Mouse (Mus musculus) G1E (cell line): ENCODE measurements around the gene Pisd. TPM values are rescaled to one million over a fixed set of nuclear protein-coding genes. Genes with fewer than 3 reads are reported as not detected.
"Not testable (repeated sequence)": the region's sequence is repeated elsewhere in the genome, so short reads cannot be mapped to it uniquely, and the experiment has no call there.

Experiments
- ATAC-seq: 2 replicates; pipeline ENCODE4 v1.8.0; 2016; ENCODE audit warnings: mild to moderate bottlenecking; ENCODE audit not compliant: insufficient number of reproducible peaks, poor library complexity, low FRiP score, severe bottlenecking; ENCODE audit errors: extremely low read depth
- DNase-seq: peaks from one replicate; pipeline ENCODE4 v3.0.0; 2012; ENCODE audit warnings: low spot score
- H3K27me3 ChIP-seq: 2 replicates; pipeline ENCODE4 v1.6.1; 2012; ENCODE audit warnings: mild to moderate bottlenecking, low read length, inconsistent platforms; ENCODE audit not compliant: insufficient read depth
- H3K36me3 ChIP-seq: replicated peaks from 2 replicates; pipeline ENCODE3; 2012; ENCODE audit warnings: mild to moderate bottlenecking, inconsistent platforms
- H3K4me1 ChIP-seq: 2 replicates; pipeline ENCODE4 v1.6.1; 2012; ENCODE audit warnings: low read depth, low read length, inconsistent platforms, mixed read lengths; ENCODE audit not compliant: insufficient read depth
- H3K4me3 ChIP-seq: 2 replicates; pipeline ENCODE4 v1.5.1; 2012; ENCODE audit warnings: low read depth, mild to moderate bottlenecking, inconsistent platforms, low read length, moderate library complexity, mixed read lengths
- H3K9me3 ChIP-seq: replicated peaks from 2 replicates; pipeline ENCODE4 v1.6.1; 2012; ENCODE audit warnings: inconsistent platforms
- CTCF ChIP-seq: IDR thresholded peaks from 2 replicates; pipeline ENCODE4 v1.5.1; 2012; ENCODE audit warnings: low read depth, low read length, inconsistent platforms, mixed read lengths
- GATA1 ChIP-seq: IDR thresholded peaks from 2 replicates; pipeline ENCODE4 v1.6.1; 2012; ENCODE audit warnings: borderline replicate concordance, low read length, inconsistent platforms, mixed read lengths
- GATA2 ChIP-seq: IDR thresholded peaks from 2 replicates; pipeline ENCODE4 v1.6.1; 2012; ENCODE audit warnings: low read depth, low read length, inconsistent platforms, borderline replicate concordance
- POLR2AphosphoS5 ChIP-seq: IDR thresholded peaks from 2 replicates; pipeline ENCODE4 v1.6.1; 2012; ENCODE audit warnings: low read depth, low read length, inconsistent platforms; ENCODE audit not compliant: insufficient replicate concordance
- TAL1 ChIP-seq: conservative IDR thresholded peaks from 2 replicates; pipeline ENCODE4 v1.6.1; 2012; ENCODE audit warnings: low read depth, low read length, inconsistent platforms, mixed read lengths
- polyA plus RNA-seq: library from polyadenylated mRNA; stranded (reverse); fragments of >175 nt; gene quantifications from 2 replicates; pipeline ENCODE4 v1.2.3, GENCODE M21; 2012
- total RNA-seq, 2 experiments: library from RNA; stranded (forward) in 1 of 2; stranded (reverse) in 1 of 2; fragments of 200-1000 nt in 1 of 2; fragments of >200 nt in 1 of 2; fragmentation: Nextera tagmentation in 1 of 2; gene quantifications; 2 replicates each; pipeline ENCODE4 v1.2.3; 2014 to 2017

Gene Pisd
- total and polyA plus RNA-seq, 3 experiments = 19.1 to 24.2 (median 20.9) TPM

DNA sequence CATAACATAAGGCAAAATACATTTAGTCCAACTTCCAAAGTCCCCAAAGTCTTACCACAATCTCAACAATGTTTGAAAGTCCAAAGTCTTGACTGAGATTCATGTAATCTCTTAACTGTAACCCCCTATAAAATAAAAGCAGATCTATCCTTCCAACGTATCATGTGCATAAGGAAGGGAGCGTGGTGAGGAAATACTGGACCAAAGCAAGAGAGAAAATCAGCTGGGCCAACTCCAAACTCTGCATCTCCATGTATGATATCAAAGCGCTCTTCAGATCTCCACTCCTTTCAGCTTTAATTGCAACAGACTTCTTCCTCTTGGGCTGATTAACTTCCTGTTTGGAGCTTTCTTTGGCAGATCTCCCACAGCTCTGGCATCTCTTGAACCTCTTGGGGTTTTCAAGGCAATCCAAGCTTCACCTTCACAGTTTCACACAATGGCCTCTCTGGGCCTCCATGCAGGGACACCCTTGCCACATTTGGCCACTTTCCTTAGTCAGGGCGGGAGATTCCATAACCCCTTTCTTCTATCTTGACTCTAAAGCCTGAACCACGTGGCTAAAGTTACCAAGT lies 23.8 kb downstream of the Pisd start:
- peaks cover 70% of the 10 kb centered on the region for H3K36me3 ChIP-seq
- no peak for DNase-seq
- no peaks in the 10 kb centered on the region for H3K4me1 ChIP-seq
- no peaks in the 10 kb centered on the region for H3K27me3 ChIP-seq
- no peak overlapping the region for H3K4me3 ChIP-seq
- no peak for TF ChIP-seq CTCF
- TF ChIP-seq GATA2 = no peak
- H3K9me3 ChIP-seq = no peaks in the 10 kb centered on the region
- ATAC-seq = no peak

- Histone ChIP-seq H3K36me3 (peaks cover 73% of the 10 kb centered on the region), H3K4me3 (no peak overlapping the region), H3K9me3 (no peaks in the 10 kb centered on the region), H3K27me3 (no peaks in the 10 kb centered on the region), H3K4me1 (no peaks in the 10 kb centered on the region)
- TF ChIP-seq CTCF (no peak), POLR2AphosphoS5 (no peak), GATA1 (no peak), TAL1 (no peak)
- ATAC-seq (no peak), DNase-seq (no peak)
Measured at GRCm38 (mm10) chr5:32760787-32761186, 24.7 kb downstream of the Pisd start.

GRCm38 (mm10) chr5:32760352-32760751 lies 25.1 kb downstream of the Pisd start:
- H3K4me1 ChIP-seq, H3K4me3 ChIP-seq, H3K27me3 ChIP-seq, DNase-seq, H3K9me3 ChIP-seq, ATAC-seq: not testable (repeated sequence)
- peaks cover 72% of the 10 kb centered on the region for H3K36me3 ChIP-seq

GRCm38 (mm10) chr5:32759662-32760061 lies 25.8 kb downstream of the Pisd start:
- Histone ChIP-seq H3K9me3 (no peaks in the 10 kb centered on the region), H3K27me3 (no peaks in the 10 kb centered on the region), H3K36me3 (peaks cover 69% of the 10 kb centered on the region), H3K4me1 (no peaks in the 10 kb centered on the region), H3K4me3 (no peak overlapping the region)
- DNase-seq = no peak
- ATAC-seq = no peak
- TF ChIP-seq TAL1 (no peak), POLR2AphosphoS5 (no peak), GATA2 (no peak), GATA1 (no peak), CTCF (no peak)

DNA sequence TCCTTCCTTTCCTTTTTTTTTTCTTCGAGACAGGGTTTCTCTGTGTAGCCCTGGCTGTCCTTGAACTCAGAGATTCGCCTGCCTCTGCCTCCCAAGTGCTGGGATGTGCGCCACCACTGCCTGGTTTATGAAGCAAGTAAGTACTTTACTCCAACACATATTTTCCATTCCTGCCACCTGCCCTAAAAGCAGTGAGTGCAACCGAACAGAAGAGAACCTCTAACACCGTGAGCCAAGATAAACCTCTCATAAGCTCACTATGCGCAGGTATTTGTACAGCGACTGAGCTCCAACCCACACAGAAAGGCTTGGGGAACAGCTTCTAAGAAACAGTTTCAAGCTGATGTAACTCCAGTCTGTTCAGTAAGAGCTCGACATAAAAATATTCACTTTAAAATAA lies 29.3 kb downstream of the Pisd start:
- H3K4me1 ChIP-seq = no peaks in the 10 kb centered on the region
- TF ChIP-seq TAL1 = no peak
- no peak for TF ChIP-seq GATA2
- TF ChIP-seq GATA1 = no peak
- no peak for TF ChIP-seq CTCF
- no peak for TF ChIP-seq POLR2AphosphoS5
- peaks cover 52% of the 10 kb centered on the region for H3K36me3 ChIP-seq
- no peak overlapping the region for H3K4me3 ChIP-seq
- DNase-seq = no peak
- H3K9me3 ChIP-seq = no peaks in the 10 kb centered on the region
- no peaks in the 10 kb centered on the region for H3K27me3 ChIP-seq
- ATAC-seq = no peak

GRCm38 (mm10) chr5:32751736-32752135 lies 33.7 kb downstream of the Pisd start:
- H3K27me3 ChIP-seq = no peaks in the 10 kb centered on the region
- H3K4me1 ChIP-seq = peaks cover 20% of the 10 kb centered on the region
- no peak for ATAC-seq
- peaks cover 42% of the 10 kb centered on the region for H3K36me3 ChIP-seq
- no peak overlapping the region for H3K4me3 ChIP-seq
- DNase-seq = no peak
- H3K9me3 ChIP-seq = no peaks in the 10 kb centered on the region
- TF ChIP-seq GATA1 (no peak), POLR2AphosphoS5 (no peak), CTCF (no peak), GATA2 (no peak), TAL1 (no peak)

- Histone ChIP-seq H3K4me3 (no peak overlapping the region), H3K36me3 (peaks cover 40% of the 10 kb centered on the region), H3K9me3 (no peaks in the 10 kb centered on the region), H3K27me3 (no peaks in the 10 kb centered on the region), H3K4me1 (peaks cover 42% of the 10 kb centered on the region)
- DNase-seq = no peak
- no peak for TF ChIP-seq TAL1
- no peak for TF ChIP-seq POLR2AphosphoS5
- TF ChIP-seq GATA1 = no peak
- no peak for TF ChIP-seq GATA2
- TF ChIP-seq CTCF = no peak
- ATAC-seq = no peak
Measured at GRCm38 (mm10) chr5:32748936-32749335, 36.5 kb downstream of the Pisd start.
